ENCODE assay signal across 7 mouse cellular contexts in the genomic region with DNA sequence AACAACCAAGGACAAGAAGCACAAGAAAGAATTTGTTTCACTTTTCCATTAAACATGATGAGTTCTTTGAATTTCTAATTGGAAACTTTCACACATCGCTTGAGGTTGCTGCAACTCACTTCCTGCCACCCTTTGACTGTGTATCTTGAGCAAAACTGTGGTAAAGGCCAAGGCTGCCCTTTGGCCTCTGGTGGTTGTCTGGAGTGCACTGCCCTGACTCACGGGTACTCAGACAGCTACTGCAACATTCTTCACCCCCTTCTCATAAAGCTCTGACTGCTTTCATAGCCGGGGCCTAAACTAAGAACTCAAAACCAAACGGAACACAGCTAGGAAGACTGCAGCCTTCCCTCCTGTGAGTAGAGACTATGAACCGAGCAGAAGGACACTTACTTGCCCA.
DNase-seq lines count a peak whose midpoint lies in the region; ATAC-seq lines count a peak whose summit lies in the region.

No protein-coding gene starts in this region.

- H3K36me3 ChIP-seq in limb, embryonic 13.5 days: no peaks in the 10 kb centered on the region
- no peaks in the 10 kb centered on the region for H3K36me3 ChIP-seq in stomach, embryonic 16.5 days (ENCODE audit: control insufficient read depth, insufficient read depth, low read length)

- DNase-seq in thymus, postnatal 25 days: peak; percentile 41
- no peak for DNase-seq in thymus, adult 18-20 months
- DNase-seq in embryo, embryonic 10 days (ENCODE audit: low spot score): no peak
- DNase-seq in cerebellum, adult 11-12 months: no peak

- H3K27me3 ChIP-seq in limb, embryonic 13.5 days: no peaks in the 10 kb centered on the region
- H3K27me3 ChIP-seq in stomach, embryonic 16.5 days (ENCODE audit: control insufficient read depth, insufficient read depth, low read length): no peaks in the 10 kb centered on the region

- H3K27ac ChIP-seq in limb, embryonic 13.5 days: peak overlapping the region; percentile 22; the same call in 1 of the 2 replicates
- H3K27ac ChIP-seq in stomach, embryonic 16.5 days (ENCODE audit: low read length): peak overlapping the region; percentile 69

- no peak overlapping the region for H3K4me3 ChIP-seq in limb, embryonic 13.5 days
- no peak overlapping the region for H3K4me3 ChIP-seq in stomach, embryonic 16.5 days (replicated peaks; ENCODE audit: low read length)

- WGBS in limb, embryonic 13.5 days: 55% methylated on average over 5 of the region's 5 CpGs
- WGBS in stomach, embryonic 16.5 days: 57% methylated on average over 5 of the region's 5 CpGs

- H3K9ac ChIP-seq in limb, embryonic 13.5 days: no peak overlapping the region
- H3K9ac ChIP-seq in stomach, embryonic 16.5 days (ENCODE audit: low read length): no peak overlapping the region

- no peak overlapping the region for H3K4me2 ChIP-seq in limb, embryonic 13.5 days (replicated peaks)
- no peak overlapping the region for H3K4me2 ChIP-seq in stomach, embryonic 16.5 days (ENCODE audit: low read depth, low read length)

- peak; percentile 36 for ATAC-seq in granulocyte monocyte progenitor cell, adult 5-6 weeks (replicated peaks; ENCODE audit: poor library complexity, severe bottlenecking)
- ATAC-seq in limb, embryonic 13.5 days (ENCODE audit: low FRiP score, low read depth): no peak
- ATAC-seq in stomach, embryonic 16.5 days (ENCODE audit: insufficient read depth, low FRiP score): no peak

- peaks cover 8% of the 10 kb centered on the region for H3K4me1 ChIP-seq in limb, embryonic 13.5 days
- peaks cover 20% of the 10 kb centered on the region for H3K4me1 ChIP-seq in stomach, embryonic 16.5 days (ENCODE audit: control insufficient read depth, insufficient read depth, low read length)

- no peaks in the 10 kb centered on the region for H3K9me3 ChIP-seq in limb, embryonic 13.5 days
- H3K9me3 ChIP-seq in stomach, embryonic 16.5 days (replicated peaks; ENCODE audit: control insufficient read depth, low read length): no peaks in the 10 kb centered on the region
